Mouse (Mus musculus): Measurements from ENCODE around the gene Plin5. TPM values are rescaled to one million over a fixed set of nuclear protein-coding genes. Genes with fewer than 3 reads are reported as not detected.
A peak's percentile ranks its signal among the peaks of the same experiment; 100 is the strongest.
"Not testable (repeated sequence)": the region's sequence is repeated elsewhere in the genome, so short reads cannot be mapped to it uniquely, and the experiment has no call there.

Plin5 gene
- polyA plus RNA-seq, 1 experiment from 2014 or later: 0.57 TPM

GRCm38 (mm10) chr17:56078880-56079795, 38.3 kb downstream of the Plin5 start, which contains the start of gene Hdgfl2:
Gene Hdgfl2 (plus strand): TSS chr17:56079634.
- peak within 1 kb of the TSS; percentile 73 for H3K27ac ChIP-seq (ENCODE audit: low read length)
- under 1% methylated on average over 57 of the region's 61 CpGs for WGBS
- H3K4me3 ChIP-seq (ENCODE audit: low read length): peak within 1 kb of the TSS; percentile 94
- peak; percentile 95 for ATAC-seq
- peak within 1 kb of the TSS; percentile 87 for H3K9ac ChIP-seq (ENCODE audit: low read depth, low read length)
- H3K4me1 ChIP-seq (ENCODE audit: control insufficient read depth, insufficient read depth, low read length): peaks cover 20% of the 10 kb centered on the region
- no peaks in the 10 kb centered on the region for H3K9me3 ChIP-seq (ENCODE audit: control insufficient read depth, low read length)
- H3K27me3 ChIP-seq (replicated peaks; ENCODE audit: control insufficient read depth, insufficient read depth, low read length): no peaks in the 10 kb centered on the region
- H3K36me3 ChIP-seq (ENCODE audit: control insufficient read depth, insufficient read depth, low read length): no peaks in the 10 kb centered on the region; the same call in 1 of the 2 replicates
- H3K4me2 ChIP-seq (ENCODE audit: low read depth, low read length): peak within 1 kb of the TSS; percentile 96

GRCm38 (mm10) chr17:56078361-56078760, 39.0 kb downstream of the Plin5 start:
- H3K4me1 ChIP-seq (ENCODE audit: control insufficient read depth, insufficient read depth, low read length): peaks cover 27% of the 10 kb centered on the region
- H3K27ac ChIP-seq (ENCODE audit: low read length): peak overlapping the region; percentile 42; the same call in 1 of the 2 replicates
- 66% methylated on average over 9 of the region's 9 CpGs for WGBS

GRCm38 (mm10) chr17:56077523-56077922, 39.9 kb downstream of the Plin5 start:
- Histone ChIP-seq H3K4me2 (ENCODE audit: low read depth, low read length) (no peak overlapping the region), H3K4me3 (ENCODE audit: low read length) (no peak overlapping the region)
- no peak for ATAC-seq

More at GRCm38 (mm10) chr17:56078361-56078760, 39.0 kb downstream of the Plin5 start:
- H3K4me3 ChIP-seq (ENCODE audit: low read length): peak overlapping the region; percentile 18
- H3K4me2 ChIP-seq (ENCODE audit: low read depth, low read length): peak overlapping the region; percentile 41
- not testable (repeated sequence) for H3K27me3 ChIP-seq (replicated peaks; ENCODE audit: control insufficient read depth, insufficient read depth, low read length); H3K9ac ChIP-seq (ENCODE audit: low read depth, low read length); ATAC-seq; H3K36me3 ChIP-seq (ENCODE audit: control insufficient read depth, insufficient read depth, low read length); H3K9me3 ChIP-seq (ENCODE audit: control insufficient read depth, low read length)

GRCm38 (mm10) chr17:56074827-56075208, 42.6 kb downstream of the Plin5 start, which contains the start of gene Ubxn6:
Gene Ubxn6 (minus strand): TSS chr17:56075028.
- peaks cover 17% of the 10 kb centered on the region for H3K4me1 ChIP-seq (ENCODE audit: control insufficient read depth, insufficient read depth, low read length)
- H3K36me3 ChIP-seq (ENCODE audit: control insufficient read depth, insufficient read depth, low read length): peaks cover 14% of the 10 kb centered on the region
- ATAC-seq: peak; percentile 36
- no peaks in the 10 kb centered on the region for H3K27me3 ChIP-seq (replicated peaks; ENCODE audit: control insufficient read depth, insufficient read depth, low read length)
- peak within 1 kb of the TSS; percentile 83 for H3K4me2 ChIP-seq (ENCODE audit: low read depth, low read length)
- H3K27ac ChIP-seq (ENCODE audit: low read length): peak within 1 kb of the TSS; percentile 99
- H3K4me3 ChIP-seq (ENCODE audit: low read length): peak within 1 kb of the TSS; percentile 96
- no peaks in the 10 kb centered on the region for H3K9me3 ChIP-seq (ENCODE audit: control insufficient read depth, low read length)
- peak within 1 kb of the TSS; percentile 89 for H3K9ac ChIP-seq (ENCODE audit: low read depth, low read length)
- WGBS: under 1% methylated on average over 35 of the region's 35 CpGs

More at GRCm38 (mm10) chr17:56077523-56077922, 39.9 kb downstream of the Plin5 start:
- Histone ChIP-seq H3K9me3 (ENCODE audit: control insufficient read depth, low read length) (no peaks in the 10 kb centered on the region), H3K9ac (ENCODE audit: low read depth, low read length) (no peak overlapping the region), H3K4me1 (ENCODE audit: control insufficient read depth, insufficient read depth, low read length) (peaks cover 31% of the 10 kb centered on the region), H3K27me3 (replicated peaks; ENCODE audit: control insufficient read depth, insufficient read depth, low read length) (no peaks in the 10 kb centered on the region), H3K36me3 (ENCODE audit: control insufficient read depth, insufficient read depth, low read length) (no peaks in the 10 kb centered on the region), H3K27ac (ENCODE audit: low read length) (no peak overlapping the region)
- WGBS: 93% methylated on average over 5 of the region's 5 CpGs

- Histone ChIP-seq H3K4me3 (ENCODE audit: low read length) (peak overlapping the region; percentile 96), H3K27me3 (replicated peaks; ENCODE audit: control insufficient read depth, insufficient read depth, low read length) (no peaks in the 10 kb centered on the region), H3K27ac (ENCODE audit: low read length) (peak overlapping the region; percentile 99), H3K4me1 (ENCODE audit: control insufficient read depth, insufficient read depth, low read length) (peaks cover 17% of the 10 kb centered on the region), H3K4me2 (ENCODE audit: low read depth, low read length) (peak overlapping the region; percentile 83), H3K9me3 (ENCODE audit: control insufficient read depth, low read length) (no peaks in the 10 kb centered on the region), H3K9ac (ENCODE audit: low read depth, low read length) (peak overlapping the region; percentile 89), H3K36me3 (ENCODE audit: control insufficient read depth, insufficient read depth, low read length) (peaks cover 20% of the 10 kb centered on the region)
- peak; percentile 43 for ATAC-seq
- WGBS: 8% methylated on average over 22 of the region's 22 CpGs
Measured at GRCm38 (mm10) chr17:56074097-56074826, 43.1 kb downstream of the Plin5 start.

GRCm38 (mm10) chr17:56072243-56072642, 45.2 kb downstream of the Plin5 start:
- ATAC-seq: no peak
- H3K9ac ChIP-seq (ENCODE audit: low read depth, low read length): no peak overlapping the region
- peaks cover 31% of the 10 kb centered on the region for H3K36me3 ChIP-seq (ENCODE audit: control insufficient read depth, insufficient read depth, low read length)
- 90% methylated on average over 5 of the region's 5 CpGs for WGBS
- H3K9me3 ChIP-seq (ENCODE audit: control insufficient read depth, low read length): no peaks in the 10 kb centered on the region
- no peak overlapping the region for H3K4me3 ChIP-seq (ENCODE audit: low read length)
- no peak overlapping the region for H3K27ac ChIP-seq (ENCODE audit: low read length)
- no peak overlapping the region for H3K4me2 ChIP-seq (ENCODE audit: low read depth, low read length)
- H3K27me3 ChIP-seq (replicated peaks; ENCODE audit: control insufficient read depth, insufficient read depth, low read length): no peaks in the 10 kb centered on the region
- H3K4me1 ChIP-seq (ENCODE audit: control insufficient read depth, insufficient read depth, low read length): peaks cover 17% of the 10 kb centered on the region

- Histone ChIP-seq H3K9ac (ENCODE audit: low read depth, low read length) (no peak overlapping the region), H3K4me1 (ENCODE audit: control insufficient read depth, insufficient read depth, low read length) (peaks cover 17% of the 10 kb centered on the region), H3K4me3 (ENCODE audit: low read length) (no peak overlapping the region), H3K27ac (ENCODE audit: low read length) (no peak overlapping the region), H3K4me2 (ENCODE audit: low read depth, low read length) (no peak overlapping the region), H3K9me3 (ENCODE audit: control insufficient read depth, low read length) (no peaks in the 10 kb centered on the region), H3K27me3 (replicated peaks; ENCODE audit: control insufficient read depth, insufficient read depth, low read length) (no peaks in the 10 kb centered on the region), H3K36me3 (ENCODE audit: control insufficient read depth, insufficient read depth, low read length) (peaks cover 35% of the 10 kb centered on the region)
- ATAC-seq: no peak
Measured at GRCm38 (mm10) chr17:56071126-56071525, 46.3 kb downstream of the Plin5 start.

- Histone ChIP-seq H3K9me3 (ENCODE audit: control insufficient read depth, low read length) (no peaks in the 10 kb centered on the region), H3K4me1 (ENCODE audit: control insufficient read depth, insufficient read depth, low read length) (peaks cover 10% of the 10 kb centered on the region), H3K4me3 (ENCODE audit: low read length) (no peak overlapping the region), H3K4me2 (ENCODE audit: low read depth, low read length) (no peak overlapping the region), H3K9ac (ENCODE audit: low read depth, low read length) (no peak overlapping the region), H3K27ac (ENCODE audit: low read length) (no peak overlapping the region), H3K27me3 (replicated peaks; ENCODE audit: control insufficient read depth, insufficient read depth, low read length) (no peaks in the 10 kb centered on the region), H3K36me3 (ENCODE audit: control insufficient read depth, insufficient read depth, low read length) (peaks cover 50% of the 10 kb centered on the region)
- 95% methylated on average over 14 of the region's 14 CpGs for WGBS
- no peak for ATAC-seq
Measured at GRCm38 (mm10) chr17:56069066-56069465, 48.3 kb downstream of the Plin5 start.

GRCm38 (mm10) chr17:56066451-56066850, 50.9 kb downstream of the Plin5 start:
- ATAC-seq: no peak

More at GRCm38 (mm10) chr17:56066451-56066850, 50.9 kb downstream of the Plin5 start:
- Histone ChIP-seq H3K4me1 (ENCODE audit: control insufficient read depth, insufficient read depth, low read length) (no peaks in the 10 kb centered on the region), H3K9me3 (ENCODE audit: control insufficient read depth, low read length) (no peaks in the 10 kb centered on the region), H3K27ac (ENCODE audit: low read length) (no peak overlapping the region; the same call in 1 of the 2 replicates), H3K4me3 (ENCODE audit: low read length) (no peak overlapping the region), H3K36me3 (ENCODE audit: control insufficient read depth, insufficient read depth, low read length) (peaks cover 67% of the 10 kb centered on the region), H3K27me3 (replicated peaks; ENCODE audit: control insufficient read depth, insufficient read depth, low read length) (no peaks in the 10 kb centered on the region), H3K4me2 (ENCODE audit: low read depth, low read length) (no peak overlapping the region), H3K9ac (ENCODE audit: low read depth, low read length) (no peak overlapping the region)
